Mouse (Mus musculus): Measurements from ENCODE around the gene Actbl2. TPM values are rescaled to one million over a fixed set of nuclear protein-coding genes. Genes with fewer than 3 reads are reported as not detected.

Gene Actbl2
- polyA plus RNA-seq, 1 experiment from 2014 or later, result not detected

DNA sequence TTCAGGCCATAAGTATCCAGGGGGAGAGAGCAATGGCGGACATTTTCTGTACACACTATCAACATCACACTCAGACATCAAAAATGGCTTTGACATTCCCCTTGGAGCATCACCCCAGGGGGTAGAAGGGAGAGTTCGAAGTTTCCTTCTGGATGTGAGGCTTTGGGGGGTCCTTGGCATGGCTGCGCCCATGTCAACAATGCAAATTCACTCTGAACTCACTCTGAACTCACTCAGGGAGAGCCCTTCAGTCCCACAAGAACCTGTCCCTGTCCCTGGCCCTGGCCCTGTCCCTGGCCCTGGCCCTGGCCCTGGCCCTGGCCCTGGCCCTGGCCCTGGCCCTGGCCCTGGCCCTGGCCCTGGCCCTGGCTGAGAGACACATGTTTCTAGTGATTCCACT is 8.9 kb downstream of the Actbl2 start:
- Histone ChIP-seq H3K4me1 (ENCODE audit: control insufficient read depth, insufficient read depth, low read length) (no peaks in the 10 kb centered on the region), H3K4me2 (ENCODE audit: low read depth, low read length) (no peak overlapping the region), H3K36me3 (ENCODE audit: control insufficient read depth, insufficient read depth, low read length) (no peaks in the 10 kb centered on the region), H3K9me3 (replicated peaks; ENCODE audit: control insufficient read depth, low read length) (no peaks in the 10 kb centered on the region), H3K27ac (ENCODE audit: low read length) (no peak overlapping the region), H3K27me3 (ENCODE audit: control insufficient read depth, insufficient read depth, low read length) (no peaks in the 10 kb centered on the region), H3K4me3 (replicated peaks; ENCODE audit: low read length) (no peak overlapping the region), H3K9ac (ENCODE audit: low read length) (no peak overlapping the region)
- 85% methylated on average over 3 of the region's 3 CpGs for WGBS
- no peak for ATAC-seq (ENCODE audit: insufficient read depth, low FRiP score)

DNA sequence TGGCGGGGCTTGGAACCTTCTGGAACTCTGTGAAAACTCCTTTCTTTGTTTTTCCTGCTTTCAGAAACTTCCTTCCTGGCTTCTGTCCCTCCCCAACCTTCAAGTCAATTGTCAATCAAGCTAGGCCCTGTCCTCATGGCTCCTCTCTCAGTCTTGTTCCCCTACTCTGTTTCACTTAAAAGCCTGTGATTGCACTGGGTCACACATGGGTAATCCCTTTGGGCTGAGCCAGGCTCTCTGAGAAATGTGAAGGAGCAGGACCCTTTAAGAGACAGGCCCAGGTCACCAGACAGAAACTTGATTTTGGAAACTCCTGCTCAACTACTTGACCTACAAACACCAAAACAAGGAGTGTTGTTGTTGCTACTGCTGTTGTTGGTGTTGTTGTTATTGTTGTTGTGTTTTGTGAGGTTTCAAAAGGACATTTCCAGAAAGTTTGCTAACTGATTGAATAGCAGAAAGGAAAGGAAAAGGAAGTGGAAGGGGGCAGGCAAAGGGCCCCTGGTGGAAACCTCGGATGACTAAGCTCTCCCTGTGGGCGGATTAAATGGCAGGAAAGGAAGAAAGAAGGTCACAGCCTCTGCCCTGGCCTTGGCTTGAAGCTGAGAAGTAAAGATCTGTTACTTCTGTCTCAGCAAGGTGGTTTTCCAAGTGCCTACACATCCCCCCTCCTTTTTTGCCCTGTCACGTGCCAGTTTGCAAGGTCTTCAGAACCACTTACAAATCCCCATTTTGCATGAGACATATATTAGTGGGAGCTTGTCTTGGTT is 10.6 kb downstream of the Actbl2 start:
- Histone ChIP-seq H3K36me3 (ENCODE audit: control insufficient read depth, insufficient read depth, low read length) (no peaks in the 10 kb centered on the region), H3K4me2 (ENCODE audit: low read depth, low read length) (no peak overlapping the region), H3K27me3 (ENCODE audit: control insufficient read depth, insufficient read depth, low read length) (no peaks in the 10 kb centered on the region), H3K9ac (ENCODE audit: low read length) (no peak overlapping the region), H3K9me3 (replicated peaks; ENCODE audit: control insufficient read depth, low read length) (no peaks in the 10 kb centered on the region), H3K4me3 (replicated peaks; ENCODE audit: low read length) (no peak overlapping the region), H3K4me1 (ENCODE audit: control insufficient read depth, insufficient read depth, low read length) (0 out of 2 replicates have a peak, but pooled peaks cover 4% of the 10 kb centered on the region), H3K27ac (ENCODE audit: low read length) (no peak overlapping the region)
- ATAC-seq (ENCODE audit: insufficient read depth, low FRiP score), result no peak
- 61% methylated on average over 4 of the region's 4 CpGs for WGBS

- no peak for ATAC-seq (ENCODE audit: insufficient read depth, low FRiP score)
- H3K27ac ChIP-seq (ENCODE audit: low read length), result peak overlapping the region; percentile 8; the same call in 1 of the 2 replicates
- 62% methylated on average over 5 of the region's 5 CpGs for WGBS
- H3K36me3 ChIP-seq (ENCODE audit: control insufficient read depth, insufficient read depth, low read length), result no peaks in the 10 kb centered on the region
- no peaks in the 10 kb centered on the region for H3K27me3 ChIP-seq (ENCODE audit: control insufficient read depth, insufficient read depth, low read length)
- H3K4me2 ChIP-seq (ENCODE audit: low read depth, low read length), result no peak overlapping the region
- no peak overlapping the region for H3K9ac ChIP-seq (ENCODE audit: low read length)
- H3K9me3 ChIP-seq (replicated peaks; ENCODE audit: control insufficient read depth, low read length), result no peaks in the 10 kb centered on the region
- 0 out of 2 replicates have a peak, but pooled peaks cover 5% of the 10 kb centered on the region for H3K4me1 ChIP-seq (ENCODE audit: control insufficient read depth, insufficient read depth, low read length)
- H3K4me3 ChIP-seq (replicated peaks; ENCODE audit: low read length), result no peak overlapping the region
These were observed 12.0 kb downstream of the Actbl2 start for GRCm38 (mm10) chr13:111266855-111267254.

DNA sequence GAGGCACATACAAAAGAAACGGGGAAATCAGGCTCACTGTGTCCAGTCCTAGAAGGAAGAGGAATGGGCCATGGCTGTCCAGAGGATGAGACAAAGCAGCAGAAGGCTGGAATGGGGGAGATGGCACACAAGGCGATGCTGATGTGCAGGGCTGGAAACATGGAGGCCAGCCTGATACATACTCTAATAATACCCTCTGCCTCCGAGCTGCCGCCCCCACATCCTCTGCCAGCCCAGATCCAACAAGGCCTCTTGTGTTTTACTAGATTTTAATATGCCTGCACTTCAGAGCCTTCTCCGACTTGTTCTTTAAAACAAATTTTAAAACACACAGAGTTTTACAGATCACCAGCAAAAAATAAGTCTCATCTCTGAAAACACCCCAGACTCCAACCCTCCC is 14.2 kb downstream of the Actbl2 start:
- no peak overlapping the region for H3K4me2 ChIP-seq (ENCODE audit: low read depth, low read length)
- ATAC-seq (ENCODE audit: insufficient read depth, low FRiP score), result no peak
- H3K9me3 ChIP-seq (replicated peaks; ENCODE audit: control insufficient read depth, low read length), result no peaks in the 10 kb centered on the region
- no peaks in the 10 kb centered on the region; the same call in 1 of the 2 replicates for H3K27me3 ChIP-seq (ENCODE audit: control insufficient read depth, insufficient read depth, low read length)
- WGBS, result 85% methylated on average over 5 of the region's 5 CpGs
- H3K9ac ChIP-seq (ENCODE audit: low read length), result no peak overlapping the region
- 0 out of 2 replicates have a peak, but pooled peaks cover 5% of the 10 kb centered on the region for H3K4me1 ChIP-seq (ENCODE audit: control insufficient read depth, insufficient read depth, low read length)
- no peaks in the 10 kb centered on the region for H3K36me3 ChIP-seq (ENCODE audit: control insufficient read depth, insufficient read depth, low read length)
- no peak overlapping the region for H3K27ac ChIP-seq (ENCODE audit: low read length)
- H3K4me3 ChIP-seq (replicated peaks; ENCODE audit: low read length), result no peak overlapping the region

DNA sequence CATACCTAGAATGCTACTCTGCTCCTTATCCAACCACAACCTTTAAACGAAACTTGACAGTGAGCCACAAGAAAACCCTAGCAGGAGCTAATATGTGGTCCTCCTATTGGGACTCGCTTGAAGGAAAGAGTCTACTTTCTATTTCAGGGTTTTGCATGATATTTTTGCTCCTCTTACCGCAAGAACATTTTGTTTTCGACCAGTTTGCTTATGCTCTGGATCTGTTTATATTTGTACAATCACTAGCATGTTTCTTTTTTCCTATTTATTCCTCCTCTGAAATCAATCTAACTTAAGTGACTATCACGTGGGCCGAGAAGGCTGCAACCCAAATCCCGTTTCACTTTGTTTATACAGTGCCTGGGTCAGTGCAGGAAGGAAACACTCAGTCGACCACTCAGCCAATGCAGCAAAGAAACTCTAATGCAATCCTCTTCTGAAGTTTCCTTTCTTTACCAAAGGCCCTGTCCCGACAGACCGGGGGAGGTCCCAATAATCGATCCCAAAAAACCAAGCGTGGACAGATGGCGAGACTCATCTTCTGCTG is 15.0 kb downstream of the Actbl2 start:
- Histone ChIP-seq H3K4me1 (ENCODE audit: control insufficient read depth, insufficient read depth, low read length) (0 out of 2 replicates have a peak, but pooled peaks cover 5% of the 10 kb centered on the region), H3K9me3 (replicated peaks; ENCODE audit: control insufficient read depth, low read length) (no peaks in the 10 kb centered on the region), H3K27ac (ENCODE audit: low read length) (peak overlapping the region; percentile 36; the same call in 1 of the 2 replicates), H3K27me3 (ENCODE audit: control insufficient read depth, insufficient read depth, low read length) (no peaks in the 10 kb centered on the region; the same call in 1 of the 2 replicates), H3K36me3 (ENCODE audit: control insufficient read depth, insufficient read depth, low read length) (no peaks in the 10 kb centered on the region), H3K4me2 (ENCODE audit: low read depth, low read length) (no peak overlapping the region), H3K9ac (ENCODE audit: low read length) (no peak overlapping the region), H3K4me3 (replicated peaks; ENCODE audit: low read length) (no peak overlapping the region)
- ATAC-seq (ENCODE audit: insufficient read depth, low FRiP score), result peak; percentile 50; the same call in 1 of the 2 replicates
- WGBS, result 44% methylated on average over 13 of the region's 13 CpGs

- Histone ChIP-seq H3K4me1 (ENCODE audit: control insufficient read depth, insufficient read depth, low read length) (0 out of 2 replicates have a peak, but pooled peaks cover 5% of the 10 kb centered on the region), H3K9me3 (replicated peaks; ENCODE audit: control insufficient read depth, low read length) (no peaks in the 10 kb centered on the region), H3K4me2 (ENCODE audit: low read depth, low read length) (no peak overlapping the region), H3K27me3 (ENCODE audit: control insufficient read depth, insufficient read depth, low read length) (no peaks in the 10 kb centered on the region; the same call in 1 of the 2 replicates), H3K36me3 (ENCODE audit: control insufficient read depth, insufficient read depth, low read length) (no peaks in the 10 kb centered on the region), H3K4me3 (replicated peaks; ENCODE audit: low read length) (no peak overlapping the region), H3K9ac (ENCODE audit: low read length) (no peak overlapping the region), H3K27ac (ENCODE audit: low read length) (no peak overlapping the region)
- ATAC-seq (ENCODE audit: insufficient read depth, low FRiP score), result no peak
- 73% methylated on average over 8 of the region's 8 CpGs for WGBS
These were observed 17.1 kb downstream of the Actbl2 start for GRCm38 (mm10) chr13:111271868-111272267.

DNA sequence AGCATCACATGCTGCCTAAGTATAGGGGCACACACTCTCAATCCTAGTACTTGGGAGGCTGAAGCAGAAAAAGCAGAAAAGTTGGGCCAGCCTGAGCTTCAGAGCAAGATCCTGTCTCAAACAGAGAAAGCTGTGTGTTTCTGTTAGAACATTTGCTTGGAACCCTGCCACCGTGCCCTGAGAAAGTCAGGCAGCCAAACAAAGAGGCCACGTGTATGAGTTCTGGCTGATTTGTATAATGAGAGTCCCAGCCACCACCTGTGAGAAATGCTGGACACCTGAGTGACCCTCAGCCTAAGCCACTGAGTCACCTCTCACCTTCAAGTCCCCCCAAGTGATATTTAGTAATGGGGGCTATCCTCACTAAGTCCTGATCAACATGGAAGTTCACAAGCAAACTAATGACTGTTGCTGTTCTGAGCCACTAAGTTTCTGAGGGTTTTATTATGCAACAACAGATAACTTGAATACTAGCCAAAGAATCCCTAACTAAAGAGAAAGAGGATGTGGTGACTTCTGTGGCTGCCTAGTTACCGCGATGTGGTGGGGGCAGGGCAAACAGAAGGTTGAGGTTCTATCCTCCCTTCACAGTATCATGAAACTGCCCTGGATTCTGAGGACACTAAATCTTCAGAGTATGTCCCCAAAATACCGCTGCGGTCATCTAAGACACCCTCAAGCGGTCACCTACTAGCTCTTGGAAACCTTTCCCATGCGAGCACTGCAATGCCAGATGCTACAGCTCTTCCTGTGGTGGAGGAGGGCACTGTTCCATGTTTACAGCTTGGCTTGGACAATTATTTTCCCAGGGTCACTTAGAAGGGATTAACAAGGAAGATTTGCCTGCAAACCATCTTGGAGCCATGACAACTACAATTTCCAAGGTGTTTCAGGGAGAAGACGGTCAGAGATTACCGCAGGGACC is 31.9 kb downstream of the Actbl2 start:
- H3K9ac ChIP-seq (ENCODE audit: low read length), result no peak overlapping the region
- H3K36me3 ChIP-seq (ENCODE audit: control insufficient read depth, insufficient read depth, low read length), result no peaks in the 10 kb centered on the region
- no peaks in the 10 kb centered on the region for H3K27me3 ChIP-seq (ENCODE audit: control insufficient read depth, insufficient read depth, low read length)
- 74% methylated on average over 10 of the region's 10 CpGs for WGBS
- H3K4me2 ChIP-seq (ENCODE audit: low read depth, low read length), result no peak overlapping the region
- H3K27ac ChIP-seq (ENCODE audit: low read length), result no peak overlapping the region
- H3K4me1 ChIP-seq (ENCODE audit: control insufficient read depth, insufficient read depth, low read length), result peaks cover 9% of the 10 kb centered on the region; the same call in 1 of the 2 replicates
- H3K4me3 ChIP-seq (replicated peaks; ENCODE audit: low read length), result no peak overlapping the region
- no peak for ATAC-seq (ENCODE audit: insufficient read depth, low FRiP score)
- H3K9me3 ChIP-seq (replicated peaks; ENCODE audit: control insufficient read depth, low read length), result peaks cover 9% of the 10 kb centered on the region

DNA sequence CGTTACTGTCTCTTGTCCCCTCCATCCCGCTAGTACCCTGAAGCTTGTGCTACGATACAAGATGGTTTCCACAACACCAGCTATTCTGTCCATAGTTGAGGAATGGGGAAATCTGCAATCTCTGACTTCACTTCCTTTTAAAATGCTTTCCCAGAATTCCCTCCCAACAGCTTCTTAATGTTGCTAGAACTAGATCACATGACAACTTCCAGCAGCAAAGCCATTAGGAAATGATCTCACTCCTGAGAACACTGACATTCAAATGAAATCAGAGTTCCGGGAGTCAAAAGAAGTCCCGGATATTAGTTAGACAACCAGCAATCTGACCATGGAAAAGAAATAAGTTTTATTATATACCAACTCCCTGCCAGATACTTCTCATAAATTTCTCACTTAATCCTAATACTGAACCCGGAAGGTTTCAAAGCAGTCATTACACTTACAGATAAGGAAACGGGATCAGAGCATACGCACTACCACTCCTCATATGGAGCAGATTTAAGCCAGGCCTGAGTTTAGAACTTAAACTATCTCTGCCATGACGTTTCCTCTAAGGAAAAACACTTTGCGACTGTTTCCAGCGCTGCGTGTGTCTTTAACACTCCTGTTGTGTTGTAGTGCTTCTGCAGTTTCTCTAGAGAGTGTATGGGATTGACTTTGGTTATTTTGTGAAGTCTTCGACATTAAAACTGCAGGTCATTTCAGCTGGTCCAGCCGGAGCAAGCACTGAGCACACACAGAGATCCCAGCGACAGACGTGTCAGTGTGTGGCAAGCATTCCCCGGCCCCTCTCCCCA is 36.5 kb downstream of the Actbl2 start:
- 42% methylated on average over 17 of the region's 17 CpGs for WGBS
- no peaks in the 10 kb centered on the region for H3K9me3 ChIP-seq (replicated peaks; ENCODE audit: control insufficient read depth, low read length)
- H3K9ac ChIP-seq (ENCODE audit: low read length), result peak overlapping the region; percentile 15; the same call in 1 of the 2 replicates
- H3K4me2 ChIP-seq (ENCODE audit: low read depth, low read length), result peak overlapping the region; percentile 22; the same call in 1 of the 2 replicates
- no peak overlapping the region for H3K4me3 ChIP-seq (replicated peaks; ENCODE audit: low read length)
- no peaks in the 10 kb centered on the region for H3K27me3 ChIP-seq (ENCODE audit: control insufficient read depth, insufficient read depth, low read length)
- ATAC-seq (ENCODE audit: insufficient read depth, low FRiP score), result no peak; the same call in 1 of the 2 replicates
- peaks cover 16% of the 10 kb centered on the region; the same call in 1 of the 2 replicates for H3K4me1 ChIP-seq (ENCODE audit: control insufficient read depth, insufficient read depth, low read length)
- H3K36me3 ChIP-seq (ENCODE audit: control insufficient read depth, insufficient read depth, low read length), result no peaks in the 10 kb centered on the region
- H3K27ac ChIP-seq (ENCODE audit: low read length), result peak overlapping the region; percentile 77

All from stomach, embryonic 16.5 days (tissue).